Mouse (Mus musculus): ENCODE results near the gene Ddc.

Gene Ddc

GRCm38 (mm10) chr11:11781728-11782127 lies 116.2 kb downstream of the Ddc start:
- DNase-seq (ENCODE audit: low spot score), result no peak

- no peak for DNase-seq (ENCODE audit: low spot score)
Observed at GRCm38 (mm10) chr11:11778345-11778744, 119.6 kb downstream of the Ddc start.

- DNase-seq (ENCODE audit: low spot score), result no peak
Observed at GRCm38 (mm10) chr11:11777796-11778195, 120.1 kb downstream of the Ddc start.

- DNase-seq (ENCODE audit: low spot score), result no peak
Observed at GRCm38 (mm10) chr11:11777246-11777645, 120.7 kb downstream of the Ddc start.

GRCm38 (mm10) chr11:11776822-11777174 lies 121.1 kb downstream of the Ddc start:
- no peak for DNase-seq (ENCODE audit: low spot score)

- DNase-seq (ENCODE audit: low spot score), result no peak
Observed at GRCm38 (mm10) chr11:11776071-11776821, 121.7 kb downstream of the Ddc start.

GRCm38 (mm10) chr11:11774893-11775292 lies 123.1 kb downstream of the Ddc start:
- no peak for DNase-seq (ENCODE audit: low spot score)

- no peak for DNase-seq (ENCODE audit: low spot score)
Observed at GRCm38 (mm10) chr11:11774384-11774783, 123.6 kb downstream of the Ddc start.

GRCm38 (mm10) chr11:11772196-11772595 lies 125.7 kb downstream of the Ddc start:
- DNase-seq (ENCODE audit: low spot score), result no peak

- no peak for DNase-seq (ENCODE audit: low spot score)
Observed at GRCm38 (mm10) chr11:11770691-11771090, 127.3 kb downstream of the Ddc start.

- no peak for DNase-seq (ENCODE audit: low spot score)
Observed at GRCm38 (mm10) chr11:11769281-11769680, 128.7 kb downstream of the Ddc start.

- no peak for DNase-seq (ENCODE audit: low spot score)
Observed at GRCm38 (mm10) chr11:11768057-11768456, 129.9 kb downstream of the Ddc start.

- DNase-seq (ENCODE audit: low spot score), result no peak
Observed at GRCm38 (mm10) chr11:11766736-11767135, 131.2 kb downstream of the Ddc start.

- no peak for DNase-seq (ENCODE audit: low spot score)
Observed at GRCm38 (mm10) chr11:11766105-11766504, 131.8 kb downstream of the Ddc start.

- DNase-seq (ENCODE audit: low spot score), result no peak
Observed at GRCm38 (mm10) chr11:11765414-11765813, 132.5 kb downstream of the Ddc start.
